Mouse (Mus musculus): ENCODE data around the gene Tspan11. TPM values are rescaled to one million over a fixed set of nuclear protein-coding genes. Genes with fewer than 3 reads are reported as not detected.

Tspan11 gene
- polyA plus RNA-seq, 1 experiment, result 47.4 TPM

DNA sequence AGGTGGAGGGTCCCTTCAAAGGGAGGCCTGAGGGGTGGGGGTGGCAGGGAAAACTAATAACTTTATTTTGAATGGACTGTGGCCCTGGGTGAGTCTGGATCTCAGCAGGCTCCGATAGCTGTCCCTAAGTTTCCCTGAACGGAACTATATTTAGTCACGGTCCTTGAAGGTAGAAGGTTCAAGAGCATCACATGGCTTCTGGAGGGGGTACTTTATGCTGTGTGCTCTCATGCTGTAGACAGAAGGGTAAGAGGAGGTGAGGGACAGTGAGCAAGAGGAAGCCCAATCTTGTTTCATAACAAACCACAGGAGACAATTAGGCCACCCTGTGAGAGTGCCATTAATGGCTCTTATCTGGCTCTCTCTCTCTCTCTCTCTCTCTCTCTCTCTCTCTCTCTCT lies 10.0 kb downstream of the Tspan11 start:
- WGBS, result 69% methylated on average over 3 of the region's 3 CpGs
- peak; percentile 34 for DNase-seq

DNA sequence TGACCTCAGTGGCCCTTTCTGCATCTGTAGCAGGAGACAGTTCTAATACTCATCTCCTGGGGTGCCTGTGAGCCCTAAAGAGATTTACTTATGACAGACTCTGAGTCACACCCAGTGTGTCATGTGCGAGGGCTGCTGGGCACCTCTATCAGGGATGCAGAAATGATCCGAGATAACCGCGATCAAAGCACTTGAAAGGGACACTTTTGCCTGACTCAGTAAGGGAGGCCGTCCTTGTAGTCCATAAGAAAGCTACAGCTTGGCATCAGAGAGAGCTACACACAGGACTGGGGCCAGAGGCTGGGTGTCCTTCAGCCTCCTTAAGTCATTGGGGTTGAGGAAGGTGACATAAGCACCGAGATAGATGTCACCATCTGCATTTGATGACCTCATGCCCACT lies 12.7 kb downstream of the Tspan11 start:
- H3K4me1 ChIP-seq (ENCODE audit: control insufficient read depth, insufficient read depth, low read length), result no peaks in the 10 kb centered on the region; the same call in 1 of the 2 replicates
- no peak for DNase-seq
- no peak overlapping the region for H3K4me3 ChIP-seq (replicated peaks; ENCODE audit: extremely low read depth, low read depth, low read length)
- WGBS, result 75% methylated on average over 6 of the region's 6 CpGs
- TF ChIP-seq CTCF (IDR thresholded peaks at IDR 0.05; ENCODE audit: insufficient read depth, low read length) (no peak), POLR2A (IDR thresholded peaks at IDR 0.05; ENCODE audit: borderline replicate concordance, extremely low read depth, low read depth, low read length) (no peak)

More for the DNA sequence above, 10.0 kb downstream of the Tspan11 start:
- H3K4me1 ChIP-seq (ENCODE audit: control insufficient read depth, insufficient read depth, low read length), result peaks cover 4% of the 10 kb centered on the region; the same call in 1 of the 2 replicates
- H3K4me3 ChIP-seq (replicated peaks; ENCODE audit: extremely low read depth, low read depth, low read length), result no peak overlapping the region
- TF ChIP-seq CTCF (IDR thresholded peaks at IDR 0.05; ENCODE audit: insufficient read depth, low read length) (no peak), POLR2A (IDR thresholded peaks at IDR 0.05; ENCODE audit: borderline replicate concordance, extremely low read depth, low read depth, low read length) (no peak)

DNA sequence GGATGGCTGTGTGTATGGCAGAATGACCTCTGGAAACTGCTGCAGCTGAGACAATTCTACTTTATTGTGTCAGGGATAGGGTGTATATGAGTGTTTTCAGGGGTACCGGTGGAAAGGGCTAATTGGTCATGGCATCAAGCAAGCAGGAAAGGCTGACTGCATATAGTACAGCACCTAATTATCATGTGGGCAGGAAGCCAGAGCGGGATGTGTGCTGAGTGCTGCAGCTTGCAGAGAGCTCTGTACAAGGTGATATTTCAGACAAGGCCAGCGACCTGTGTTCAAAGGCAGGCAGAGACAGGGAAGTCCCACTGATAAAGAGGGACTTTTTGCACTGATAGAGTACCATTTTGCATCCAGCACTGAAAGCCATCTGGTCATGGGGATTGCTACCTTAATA lies 13.9 kb downstream of the Tspan11 start:
- DNase-seq, result no peak
- Histone ChIP-seq H3K4me1 (ENCODE audit: control insufficient read depth, insufficient read depth, low read length) (no peaks in the 10 kb centered on the region; the same call in 1 of the 2 replicates), H3K4me3 (replicated peaks; ENCODE audit: extremely low read depth, low read depth, low read length) (no peak overlapping the region)
- no peak for TF ChIP-seq CTCF (IDR thresholded peaks at IDR 0.05; ENCODE audit: insufficient read depth, low read length)
- WGBS, result 69% methylated on average over 3 of the region's 3 CpGs

GRCm38 (mm10) chr6:127901669-127902068 lies 14.3 kb downstream of the Tspan11 start:
- WGBS, result 76% methylated on average over 5 of the region's 5 CpGs
- no peak for TF ChIP-seq CTCF (IDR thresholded peaks at IDR 0.05; ENCODE audit: insufficient read depth, low read length)
- TF ChIP-seq POLR2A (IDR thresholded peaks at IDR 0.05; ENCODE audit: borderline replicate concordance, extremely low read depth, low read depth, low read length), result no peak
- Histone ChIP-seq H3K4me3 (replicated peaks; ENCODE audit: extremely low read depth, low read depth, low read length) (no peak overlapping the region), H3K4me1 (ENCODE audit: control insufficient read depth, insufficient read depth, low read length) (no peaks in the 10 kb centered on the region; the same call in 1 of the 2 replicates)
- no peak for DNase-seq

- Histone ChIP-seq H3K4me1 (ENCODE audit: control insufficient read depth, insufficient read depth, low read length) (no peaks in the 10 kb centered on the region), H3K4me3 (replicated peaks; ENCODE audit: extremely low read depth, low read depth, low read length) (no peak overlapping the region)
- DNase-seq, result no peak
- 73% methylated on average over 8 of the region's 8 CpGs for WGBS
- TF ChIP-seq CTCF (IDR thresholded peaks at IDR 0.05; ENCODE audit: insufficient read depth, low read length), result no peak
- no peak for TF ChIP-seq POLR2A (IDR thresholded peaks at IDR 0.05; ENCODE audit: borderline replicate concordance, extremely low read depth, low read depth, low read length)
Measured at GRCm38 (mm10) chr6:127902559-127902958, 15.2 kb downstream of the Tspan11 start.

- no peak for DNase-seq
- WGBS, result 79% methylated on average over 4 of the region's 4 CpGs
- Histone ChIP-seq H3K4me3 (replicated peaks; ENCODE audit: extremely low read depth, low read depth, low read length) (no peak overlapping the region), H3K4me1 (ENCODE audit: control insufficient read depth, insufficient read depth, low read length) (no peaks in the 10 kb centered on the region)
- TF ChIP-seq POLR2A (IDR thresholded peaks at IDR 0.05; ENCODE audit: borderline replicate concordance, extremely low read depth, low read depth, low read length) (no peak), CTCF (IDR thresholded peaks at IDR 0.05; ENCODE audit: insufficient read depth, low read length) (no peak)
Measured at GRCm38 (mm10) chr6:127910638-127911037, 23.2 kb downstream of the Tspan11 start.

DNA sequence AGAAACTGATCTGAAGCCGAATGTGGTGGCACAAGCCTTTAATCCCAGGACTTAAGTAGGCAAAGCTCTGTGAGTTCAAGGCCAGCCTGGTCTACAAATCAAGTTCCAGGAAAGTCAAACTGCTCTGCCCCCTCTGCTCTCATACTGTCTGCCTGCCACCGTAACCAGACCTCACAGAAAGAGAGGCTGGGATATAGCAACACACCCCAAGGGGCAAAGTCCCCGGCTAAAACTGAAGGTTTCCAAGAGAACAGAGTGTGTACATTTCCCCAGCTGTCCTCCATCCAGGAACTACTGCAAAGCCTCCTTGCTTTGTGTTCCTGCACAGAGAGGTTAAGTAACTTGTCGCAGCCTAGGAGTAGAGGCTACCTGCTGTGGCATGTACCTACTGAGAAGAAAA lies 24.3 kb downstream of the Tspan11 start:
- DNase-seq, result no peak
- TF ChIP-seq CTCF (IDR thresholded peaks at IDR 0.05; ENCODE audit: insufficient read depth, low read length) (no peak), POLR2A (IDR thresholded peaks at IDR 0.05; ENCODE audit: borderline replicate concordance, extremely low read depth, low read depth, low read length) (no peak)
- no peak overlapping the region for H3K4me3 ChIP-seq (replicated peaks; ENCODE audit: extremely low read depth, low read depth, low read length)
- no peaks in the 10 kb centered on the region for H3K4me1 ChIP-seq (ENCODE audit: control insufficient read depth, insufficient read depth, low read length)
- WGBS, result 72% methylated on average over 4 of the region's 4 CpGs

GRCm38 (mm10) chr6:127912938-127913337 lies 25.5 kb downstream of the Tspan11 start:
- no peaks in the 10 kb centered on the region for H3K4me1 ChIP-seq (ENCODE audit: control insufficient read depth, insufficient read depth, low read length)
- TF ChIP-seq POLR2A (IDR thresholded peaks at IDR 0.05; ENCODE audit: borderline replicate concordance, extremely low read depth, low read depth, low read length) (no peak), CTCF (IDR thresholded peaks at IDR 0.05; ENCODE audit: insufficient read depth, low read length) (no peak)
- H3K4me3 ChIP-seq (replicated peaks; ENCODE audit: extremely low read depth, low read depth, low read length), result no peak overlapping the region
- 80% methylated on average over 3 of the region's 3 CpGs for WGBS
- DNase-seq, result no peak

DNA sequence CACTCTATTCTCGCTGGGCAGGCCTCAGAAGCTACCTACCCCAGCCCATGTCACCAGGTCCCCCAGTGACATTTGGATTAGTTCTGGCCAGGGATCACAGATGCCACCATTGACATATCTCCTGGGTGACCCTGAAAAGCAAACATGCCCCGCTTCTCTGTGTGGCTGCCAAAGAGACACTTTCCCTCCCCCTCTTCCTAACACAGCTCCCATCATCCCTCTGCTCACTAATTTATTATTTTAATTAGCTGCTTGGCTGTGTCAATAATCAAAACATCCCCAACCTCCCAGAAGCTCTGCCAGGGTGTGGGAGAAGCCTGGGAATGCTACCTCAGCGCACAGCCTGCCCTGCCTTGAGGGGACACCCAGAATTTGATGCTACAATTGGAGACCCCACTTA lies 29.6 kb downstream of the Tspan11 start:
- whole genome bisulfite sequencing, result 66% methylated on average over 3 of the region's 3 CpGs
- Histone ChIP-seq H3K4me1 (ENCODE audit: control insufficient read depth, insufficient read depth, low read length) (no peaks in the 10 kb centered on the region), H3K4me3 (replicated peaks; ENCODE audit: extremely low read depth, low read depth, low read length) (no peak overlapping the region)
- no peak for DNase-seq
- TF ChIP-seq CTCF (IDR thresholded peaks at IDR 0.05; ENCODE audit: insufficient read depth, low read length), result no peak
- no peak for TF ChIP-seq POLR2A (IDR thresholded peaks at IDR 0.05; ENCODE audit: borderline replicate concordance, extremely low read depth, low read depth, low read length)

DNA sequence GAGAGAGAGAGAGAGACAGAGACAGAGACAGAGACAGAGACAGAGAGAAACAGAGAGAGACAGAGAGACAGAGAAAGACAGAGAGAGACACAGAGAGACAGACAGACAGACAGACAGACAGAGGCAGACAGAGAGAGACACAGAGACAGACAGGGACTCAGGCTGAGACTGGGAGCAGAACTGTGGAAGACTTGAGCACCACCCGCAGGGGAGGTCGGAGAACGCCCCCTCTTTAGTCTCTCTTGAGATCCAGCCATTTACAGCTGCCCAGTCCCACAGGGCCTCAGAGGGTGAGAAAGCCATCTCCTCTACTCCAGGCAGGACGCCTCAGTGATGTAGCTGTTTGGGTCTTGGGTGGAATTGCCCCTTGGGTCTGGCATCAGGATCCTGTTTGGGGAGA lies 30.3 kb downstream of the Tspan11 start:
- no peak for DNase-seq
- WGBS, result 73% methylated on average over 4 of the region's 4 CpGs
- H3K4me1 ChIP-seq (ENCODE audit: control insufficient read depth, insufficient read depth, low read length), result no peaks in the 10 kb centered on the region

More for the DNA sequence above, 30.3 kb downstream of the Tspan11 start:
- no peak for TF ChIP-seq CTCF (IDR thresholded peaks at IDR 0.05; ENCODE audit: insufficient read depth, low read length)
- no peak for TF ChIP-seq POLR2A (IDR thresholded peaks at IDR 0.05; ENCODE audit: borderline replicate concordance, extremely low read depth, low read depth, low read length)
- H3K4me3 ChIP-seq (replicated peaks; ENCODE audit: extremely low read depth, low read depth, low read length), result no peak overlapping the region

Measured in lung, adult 2 months (tissue).